ENCODE assay signal across 8 mouse cellular contexts in the genomic region with DNA sequence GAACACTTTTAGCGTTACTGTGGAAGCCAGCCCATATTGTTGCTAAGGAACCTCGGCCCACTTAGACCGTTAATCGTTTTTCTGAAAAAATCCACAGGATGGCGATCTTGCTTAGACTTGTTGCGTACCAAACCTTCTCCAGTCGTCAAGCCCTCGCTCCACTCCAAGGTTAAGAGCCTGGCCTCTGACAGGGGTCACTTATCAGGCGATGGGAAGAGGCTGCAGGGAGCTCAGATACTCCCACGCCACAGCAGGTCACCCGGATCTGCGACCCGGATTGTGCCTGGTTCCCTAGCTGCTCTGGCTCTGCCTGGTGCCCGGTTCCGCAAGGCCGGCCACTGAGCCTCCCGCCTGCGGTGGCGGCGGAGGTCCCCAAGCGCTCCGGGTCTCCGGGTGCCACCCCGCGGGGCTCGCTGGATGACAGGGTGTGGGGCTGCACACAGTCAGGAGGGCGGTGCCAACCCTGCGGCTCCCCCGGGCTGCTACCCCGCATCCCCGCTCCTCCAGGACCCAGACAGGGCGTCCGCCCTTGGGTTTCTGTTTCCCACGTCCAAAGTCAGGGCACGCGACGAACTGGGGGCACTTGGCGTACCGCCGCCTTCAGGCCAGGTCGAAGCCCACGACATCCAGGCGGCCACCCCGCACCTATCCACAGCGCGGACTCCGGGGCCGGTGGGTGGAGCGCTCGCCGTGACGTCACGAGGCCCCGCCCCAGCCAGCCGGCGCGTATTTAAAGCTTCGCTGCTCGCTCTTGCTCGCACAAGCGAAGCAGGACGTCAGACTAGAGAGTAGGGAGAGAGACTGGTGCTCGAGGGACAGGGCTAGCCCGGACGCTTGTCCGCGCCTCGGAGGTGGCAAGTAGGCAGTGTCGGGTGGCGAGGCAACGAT. TPM values are rescaled to one million over a fixed set of nuclear protein-coding genes. Genes with fewer than 3 reads are reported as not detected.
DNase-seq lines count a peak whose midpoint lies in the region; ATAC-seq and TF ChIP-seq lines count a peak whose summit lies in the region.

A gene (plus strand): TSS at position 756 of the 888 bp plus-strand sequence.

- under 1% methylated on average over 71 of the region's 71 CpGs for WGBS in lung, embryonic 14.5 days

- DNase-seq in MN1 (ENCODE audit: low spot score): peak; percentile 80
- peak; percentile 93 for DNase-seq in cerebellum, adult 8-10 months
- peak; percentile 88 for DNase-seq in forelimb bud, embryonic 11.5 days (ENCODE audit: low read depth, low spot score)
- peak; percentile 87 to 96 for DNase-seq in layer of hippocampus, adult 8-10 months (ENCODE audit: low spot score in 2 of 2)
- peak; percentile 97 for DNase-seq in lung, embryonic 14.5 days
- DNase-seq in testis, postnatal 14 days (ENCODE audit: low spot score): peak; percentile 88

- peak within 1 kb of the TSS; percentile 96 for H3K9ac ChIP-seq in lung, embryonic 14.5 days

- peak within 1 kb of the TSS; percentile 93 for H3K4me2 ChIP-seq in lung, embryonic 14.5 days

- H3K27me3 ChIP-seq in lung, embryonic 14.5 days (ENCODE audit: insufficient read depth, low read length): no peaks in the 10 kb centered on the region

- TF ChIP-seq CTCF in lung, embryonic 14.5 days (IDR thresholded peaks at IDR 0.05; ENCODE audit: low read depth): peak; percentile 71

- H3K9me3 ChIP-seq in lung, embryonic 14.5 days (ENCODE audit: low read depth, low read length): peaks cover 4% of the 10 kb centered on the region; the same call in 1 of the 2 replicates

- H3K4me3 ChIP-seq in lung, embryonic 14.5 days (ENCODE audit: low read depth, low read length): peak within 1 kb of the TSS; percentile 88

- ATAC-seq in hematopoietic stem cell, adult 5-6 weeks (replicated peaks in 1 of 2; ENCODE audit: insufficient read depth in 1 of 2, low FRiP score in 2 of 2, low TSS enrichment in 1 of 2, low read depth in 1 of 2, poor library complexity in 2 of 2, severe bottlenecking in 2 of 2): peak; percentile 78 to 81
- ATAC-seq in lung, embryonic 14.5 days (ENCODE audit: insufficient read depth): peak; percentile 93
- peak; percentile 76 for ATAC-seq in neutrophil, adult 5-6 weeks (ENCODE audit: extremely low read depth, insufficient number of reproducible peaks, low FRiP score, poor library complexity, severe bottlenecking)

- peaks cover 36% of the 10 kb centered on the region for H3K36me3 ChIP-seq in lung, embryonic 14.5 days (ENCODE audit: insufficient read depth)

- peaks cover 4% of the 10 kb centered on the region; the same call in 1 of the 2 replicates for H3K4me1 ChIP-seq in lung, embryonic 14.5 days (ENCODE audit: insufficient read depth)

- H3K27ac ChIP-seq in lung, embryonic 14.5 days (ENCODE audit: low read depth): peak within 1 kb of the TSS; percentile 91

RNA-seq across cellular contexts. Expression of the gene that starts here (rescaled TPM):
- 60.7 and 68.9 TPM in 2 replicates for total RNA-seq in hematopoietic stem cell, adult 5-6 weeks (2017)
- 100 to 1,000 TPM; 223 to 254 (median 243) TPM for total RNA-seq in layer of hippocampus, adult 8-10 months (2022)
- 265 and 268 TPM in 2 replicates for polyA plus RNA-seq in lung, embryonic 14.5 days (2014; fragmentation: Nextera tagmentation; extraction: Ambion mirVana)
- 93.8 and 111 TPM in 2 replicates for total RNA-seq in neutrophil, adult 5-6 weeks (2017)

Comparison
In these comparisons a context has a peak if more than half of its experiments do, and no peak if none do; other contexts are left out.
1. Peak in every context shown above with its lines: DNase-seq, ATAC-seq, H3K4me3 ChIP-seq and H3K27ac ChIP-seq.